ENCODE assay signal across 15 mouse cellular contexts in the genomic region with DNA sequence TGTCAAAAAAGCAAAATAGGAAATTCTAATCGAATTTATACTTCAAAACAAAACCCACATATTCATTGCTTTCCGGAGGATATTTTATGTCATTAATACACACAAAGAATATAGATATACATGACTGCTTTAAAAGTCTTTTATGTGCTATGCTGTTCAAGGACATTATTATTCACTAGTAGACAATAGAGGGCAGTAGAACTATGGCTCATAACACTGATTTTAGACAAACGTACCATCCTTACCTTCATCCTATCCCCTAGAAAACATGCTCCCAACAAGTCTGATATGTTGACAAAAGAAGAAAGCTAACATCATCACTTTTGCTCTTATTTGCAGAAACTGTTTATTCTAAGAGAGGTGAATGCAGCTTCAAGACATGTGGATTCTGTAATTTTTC.
DNase-seq lines count a peak whose midpoint lies in the region; ATAC-seq and TF ChIP-seq lines count a peak whose summit lies in the region.
"Had no signal": no experiment of that assay in that cellular context is flagged by ENCODE, and none has a peak within 500 bp of the region (broad histone marks: within the 10 kb centered on the region; RNA-seq: fewer than 3 reads in every experiment).

No protein-coding gene starts in this region.

- H3K4me2 ChIP-seq in intestine, postnatal 0 days (replicated peaks; ENCODE audit: low read depth) = no peak overlapping the region
- no peak overlapping the region for H3K4me2 ChIP-seq in intestine, embryonic 16.5 days (ENCODE audit: low read depth, low read length)
- H3K4me2 ChIP-seq in midbrain, embryonic 14.5 days (ENCODE audit: low read length) = no peak overlapping the region
- H3K4me2 ChIP-seq in midbrain, embryonic 16.5 days (ENCODE audit: low read length) = no peak overlapping the region
- H3K4me2 ChIP-seq: limb, embryonic 15.5 days; neural tube, embryonic 13.5 days had no signal

- no peaks in the 10 kb centered on the region for H3K27me3 ChIP-seq in intestine, postnatal 0 days (replicated peaks; ENCODE audit: control insufficient read depth, insufficient read depth, low read length)
- no peaks in the 10 kb centered on the region for H3K27me3 ChIP-seq in intestine, embryonic 16.5 days (replicated peaks; ENCODE audit: control insufficient read depth, insufficient read depth, low read length)
- no peaks in the 10 kb centered on the region for H3K27me3 ChIP-seq in midbrain, embryonic 14.5 days (ENCODE audit: control insufficient read depth, insufficient read depth, low read length)
- H3K27me3 ChIP-seq in midbrain, embryonic 16.5 days (ENCODE audit: control insufficient read depth, insufficient read depth, low read depth, low read length) = no peaks in the 10 kb centered on the region
- H3K27me3 ChIP-seq: limb, embryonic 15.5 days; neural tube, embryonic 13.5 days had no signal

- H3K9ac ChIP-seq in intestine, postnatal 0 days (ENCODE audit: low read depth, low read length) = no peak overlapping the region
- H3K9ac ChIP-seq in intestine, embryonic 16.5 days (ENCODE audit: low read depth, low read length) = no peak overlapping the region
- no peak overlapping the region for H3K9ac ChIP-seq in midbrain, embryonic 14.5 days (replicated peaks; ENCODE audit: low read length)
- no peak overlapping the region for H3K9ac ChIP-seq in midbrain, embryonic 16.5 days (ENCODE audit: low read depth, low read length)
- H3K9ac ChIP-seq: limb, embryonic 15.5 days; neural tube, embryonic 13.5 days had no signal

- WGBS in intestine, postnatal 0 days = 65% methylated on average over 3 of the region's 3 CpGs
- WGBS in intestine, embryonic 16.5 days = 75% methylated on average over 3 of the region's 3 CpGs
- 69% methylated on average over 3 of the region's 3 CpGs for WGBS in midbrain, embryonic 14.5 days
- WGBS in midbrain, embryonic 16.5 days = 66% methylated on average over 3 of the region's 3 CpGs

- no peaks in the 10 kb centered on the region for H3K9me3 ChIP-seq in intestine, postnatal 0 days (ENCODE audit: control insufficient read depth)
- no peaks in the 10 kb centered on the region for H3K9me3 ChIP-seq in intestine, embryonic 16.5 days (ENCODE audit: control insufficient read depth, low read length)
- no peaks in the 10 kb centered on the region for H3K9me3 ChIP-seq in midbrain, embryonic 14.5 days (ENCODE audit: control insufficient read depth, low read length)
- H3K9me3 ChIP-seq in midbrain, embryonic 16.5 days (replicated peaks; ENCODE audit: control insufficient read depth, low read length, poor library complexity, severe bottlenecking) = no peaks in the 10 kb centered on the region
- H3K9me3 ChIP-seq: hindbrain, embryonic 10.5 days; limb, embryonic 15.5 days; neural tube, embryonic 13.5 days had no signal

- H3K4me3 ChIP-seq in intestine, postnatal 0 days (ENCODE audit: low read depth, low read length) = no peak overlapping the region
- no peak overlapping the region for H3K4me3 ChIP-seq in intestine, embryonic 16.5 days (ENCODE audit: low read length)
- H3K4me3 ChIP-seq in midbrain, embryonic 14.5 days (replicated peaks; ENCODE audit: low read depth, low read length) = no peak overlapping the region
- no peak overlapping the region for H3K4me3 ChIP-seq in midbrain, embryonic 16.5 days (ENCODE audit: low read depth, low read length)
- H3K4me3 ChIP-seq: hindbrain, embryonic 10.5 days; limb, embryonic 15.5 days; neural tube, embryonic 13.5 days had no signal

- H3K27ac ChIP-seq in intestine, postnatal 0 days (ENCODE audit: low read depth, low read length) = no peak overlapping the region
- H3K27ac ChIP-seq in intestine, embryonic 16.5 days (ENCODE audit: low read length) = no peak overlapping the region
- no peak overlapping the region for H3K27ac ChIP-seq in midbrain, embryonic 14.5 days (replicated peaks; ENCODE audit: low read depth, low read length)
- H3K27ac ChIP-seq in midbrain, embryonic 16.5 days (ENCODE audit: low read length) = no peak overlapping the region
- H3K27ac ChIP-seq: hindbrain, embryonic 10.5 days; limb, embryonic 15.5 days; neural tube, embryonic 13.5 days had no signal

- H3K4me1 ChIP-seq in intestine, postnatal 0 days (replicated peaks; ENCODE audit: control insufficient read depth, insufficient read depth, low read length) = no peaks in the 10 kb centered on the region
- no peaks in the 10 kb centered on the region for H3K4me1 ChIP-seq in intestine, embryonic 16.5 days (ENCODE audit: control insufficient read depth, insufficient read depth, low read length)
- no peaks in the 10 kb centered on the region for H3K4me1 ChIP-seq in midbrain, embryonic 14.5 days (ENCODE audit: control insufficient read depth, insufficient read depth, low read length)
- 0 out of 2 replicates have a peak, but pooled peaks cover 4% of the 10 kb centered on the region for H3K4me1 ChIP-seq in midbrain, embryonic 16.5 days (ENCODE audit: control insufficient read depth, insufficient read depth, low read length)
- H3K4me1 ChIP-seq: hindbrain, embryonic 10.5 days; limb, embryonic 15.5 days; neural tube, embryonic 13.5 days had no signal

- no peak for ATAC-seq in intestine, postnatal 0 days
- no peak for ATAC-seq in intestine, embryonic 16.5 days
- no peak for ATAC-seq in midbrain, embryonic 14.5 days (ENCODE audit: low FRiP score, low TSS enrichment)
- no peak for ATAC-seq in midbrain, embryonic 16.5 days

- H3K36me3 ChIP-seq in intestine, postnatal 0 days (ENCODE audit: control insufficient read depth, insufficient read depth) = no peaks in the 10 kb centered on the region
- no peaks in the 10 kb centered on the region for H3K36me3 ChIP-seq in intestine, embryonic 16.5 days (ENCODE audit: control insufficient read depth, insufficient read depth, low read length)
- H3K36me3 ChIP-seq in midbrain, embryonic 14.5 days (ENCODE audit: control insufficient read depth, insufficient read depth, low read length) = no peaks in the 10 kb centered on the region
- no peaks in the 10 kb centered on the region for H3K36me3 ChIP-seq in midbrain, embryonic 16.5 days (ENCODE audit: control insufficient read depth, insufficient read depth, low read length)
- H3K36me3 ChIP-seq: hindbrain, embryonic 10.5 days; limb, embryonic 15.5 days; neural tube, embryonic 13.5 days had no signal

- intact Hi-C loops in gastrocnemius, postnatal 14 days (cut with DNase I; ENCODE audit: low total_unique reads) = no loop called here

- DNase-seq in cerebellum, adult 9-10 months = peak; percentile 35
- no peak for DNase-seq in cerebellum, postnatal 4 days (ENCODE audit: low spot score in 2 of 2)
- peak; percentile 62 for DNase-seq in midbrain, embryonic 14.5 days
- no peak for DNase-seq in gastrocnemius, postnatal 14 days
- no peak for DNase-seq in right cerebral cortex, postnatal 4 days
- DNase-seq: cerebellum, adult 11 months; kidney, adult 2 months; kidney, postnatal 4 days; lung, adult 2 months had no signal

- TF ChIP-seq CTCF in intestine, postnatal 0 days (IDR thresholded peaks at IDR 0.05; ENCODE audit: low read depth) = peak; percentile 45

Comparison
In these comparisons a context has a peak if more than half of its experiments do, and no peak if none do; other contexts are left out.
1. DNase-seq: peak in cerebellum, adult 9-10 months (single experiment) and midbrain, embryonic 14.5 days (single experiment); none in cerebellum, postnatal 4 days (0 of 2), gastrocnemius, postnatal 14 days (single experiment) and right cerebral cortex, postnatal 4 days (single experiment).